Mouse (Mus musculus): ENCODE results near the gene Polr2a. TPM values are rescaled to one million over a fixed set of nuclear protein-coding genes. Genes with fewer than 3 reads are reported as not detected.

Gene Polr2a
- polyA plus RNA-seq, 1 experiment from 2014 or later = 14.0 TPM

GRCm38 (mm10) chr11:69766872-69767624 lies 8.6 kb upstream of the Polr2a start:
- H3K9ac ChIP-seq (ENCODE audit: low read depth, low read length) = peak overlapping the region; percentile 91; the same call in 1 of the 2 replicates
- WGBS = 61% methylated on average over 13 of the region's 13 CpGs
- peak overlapping the region; percentile 93 for H3K4me2 ChIP-seq (replicated peaks; ENCODE audit: low read depth)
- H3K4me3 ChIP-seq (ENCODE audit: low read depth, low read length) = peak overlapping the region; percentile 93
- H3K27ac ChIP-seq (ENCODE audit: low read depth, low read length) = no peak overlapping the region
- no peak for ATAC-seq
- H3K27me3 ChIP-seq (replicated peaks; ENCODE audit: control insufficient read depth, insufficient read depth, low read length) = no peaks in the 10 kb centered on the region
- H3K36me3 ChIP-seq (ENCODE audit: control insufficient read depth, insufficient read depth) = peaks cover 4% of the 10 kb centered on the region; the same call in 1 of the 2 replicates
- TF ChIP-seq CTCF (IDR thresholded peaks at IDR 0.05; ENCODE audit: low read depth) = no peak
- no peaks in the 10 kb centered on the region for H3K4me1 ChIP-seq (replicated peaks; ENCODE audit: control insufficient read depth, insufficient read depth, low read length)
- no peaks in the 10 kb centered on the region for H3K9me3 ChIP-seq (ENCODE audit: control insufficient read depth)

GRCm38 (mm10) chr11:69766126-69766609 lies 7.7 kb upstream of the Polr2a start:
- H3K9me3 ChIP-seq (ENCODE audit: control insufficient read depth) = no peaks in the 10 kb centered on the region
- WGBS = under 1% methylated on average over 36 of the region's 37 CpGs
- ATAC-seq = peak; percentile 73
- peak overlapping the region; percentile 86 for H3K27ac ChIP-seq (ENCODE audit: low read depth, low read length)
- H3K4me1 ChIP-seq (replicated peaks; ENCODE audit: control insufficient read depth, insufficient read depth, low read length) = no peaks in the 10 kb centered on the region
- peak overlapping the region; percentile 91 for H3K9ac ChIP-seq (ENCODE audit: low read depth, low read length)
- H3K4me3 ChIP-seq (ENCODE audit: low read depth, low read length) = peak overlapping the region; percentile 93
- peaks cover 4% of the 10 kb centered on the region; the same call in 1 of the 2 replicates for H3K36me3 ChIP-seq (ENCODE audit: control insufficient read depth, insufficient read depth)
- peak overlapping the region; percentile 93 for H3K4me2 ChIP-seq (replicated peaks; ENCODE audit: low read depth)
- TF ChIP-seq CTCF (IDR thresholded peaks at IDR 0.05; ENCODE audit: low read depth) = no peak
- H3K27me3 ChIP-seq (replicated peaks; ENCODE audit: control insufficient read depth, insufficient read depth, low read length) = no peaks in the 10 kb centered on the region

- Histone ChIP-seq H3K4me1 (replicated peaks; ENCODE audit: control insufficient read depth, insufficient read depth, low read length) (no peaks in the 10 kb centered on the region), H3K9me3 (ENCODE audit: control insufficient read depth) (no peaks in the 10 kb centered on the region), H3K27me3 (replicated peaks; ENCODE audit: control insufficient read depth, insufficient read depth, low read length) (no peaks in the 10 kb centered on the region), H3K9ac (ENCODE audit: low read depth, low read length) (peak within 1 kb of the TSS; percentile 91), H3K27ac (ENCODE audit: low read depth, low read length) (peak within 1 kb of the TSS; percentile 86), H3K36me3 (ENCODE audit: control insufficient read depth, insufficient read depth) (no peaks in the 10 kb centered on the region), H3K4me2 (replicated peaks; ENCODE audit: low read depth) (peak within 1 kb of the TSS; percentile 93), H3K4me3 (ENCODE audit: low read depth, low read length) (peak within 1 kb of the TSS; percentile 93)
- TF ChIP-seq CTCF (IDR thresholded peaks at IDR 0.05; ENCODE audit: low read depth) = no peak
- WGBS = 21% methylated on average over 44 of the region's 55 CpGs
- ATAC-seq = peak; percentile 57
Measured at GRCm38 (mm10) chr11:69765221-69766125, 7.0 kb upstream of the Polr2a start, which contains the start of gene Zbtb4. Zbtb4 (plus strand) TSS chr11:69765912.

- Histone ChIP-seq H3K9me3 (ENCODE audit: control insufficient read depth) (no peaks in the 10 kb centered on the region), H3K27ac (ENCODE audit: low read depth, low read length) (no peak overlapping the region), H3K36me3 (ENCODE audit: control insufficient read depth, insufficient read depth) (no peaks in the 10 kb centered on the region), H3K4me3 (ENCODE audit: low read depth, low read length) (no peak overlapping the region), H3K4me2 (replicated peaks; ENCODE audit: low read depth) (no peak overlapping the region), H3K27me3 (replicated peaks; ENCODE audit: control insufficient read depth, insufficient read depth, low read length) (no peaks in the 10 kb centered on the region), H3K9ac (ENCODE audit: low read depth, low read length) (no peak overlapping the region), H3K4me1 (replicated peaks; ENCODE audit: control insufficient read depth, insufficient read depth, low read length) (no peaks in the 10 kb centered on the region)
- peak; percentile 58 for TF ChIP-seq CTCF (IDR thresholded peaks at IDR 0.05; ENCODE audit: low read depth)
- 76% methylated on average over 7 of the region's 7 CpGs for WGBS
- ATAC-seq = no peak
Measured at GRCm38 (mm10) chr11:69763551-69763950, 5.1 kb upstream of the Polr2a start.

GRCm38 (mm10) chr11:69761868-69762267 lies 3.4 kb upstream of the Polr2a start, which contains the start of gene Slc35g3:
Slc35g3 (minus strand) TSS chr11:69761968.
- H3K4me1 ChIP-seq (replicated peaks; ENCODE audit: control insufficient read depth, insufficient read depth, low read length) = peaks cover 5% of the 10 kb centered on the region; the same call in 1 of the 2 replicates
- H3K9ac ChIP-seq (ENCODE audit: low read depth, low read length) = no peak within 1 kb of the TSS
- no peak within 1 kb of the TSS for H3K4me2 ChIP-seq (replicated peaks; ENCODE audit: low read depth)
- no peak within 1 kb of the TSS for H3K27ac ChIP-seq (ENCODE audit: low read depth, low read length)
- ATAC-seq = no peak
- no peaks in the 10 kb centered on the region for H3K9me3 ChIP-seq (ENCODE audit: control insufficient read depth)
- no peaks in the 10 kb centered on the region for H3K36me3 ChIP-seq (ENCODE audit: control insufficient read depth, insufficient read depth)
- H3K4me3 ChIP-seq (ENCODE audit: low read depth, low read length) = no peak within 1 kb of the TSS
- H3K27me3 ChIP-seq (replicated peaks; ENCODE audit: control insufficient read depth, insufficient read depth, low read length) = no peaks in the 10 kb centered on the region
- TF ChIP-seq CTCF (IDR thresholded peaks at IDR 0.05; ENCODE audit: low read depth) = no peak
- WGBS = 67% methylated on average over 1 of the region's 1 CpGs

GRCm38 (mm10) chr11:69760901-69761200 lies 2.4 kb upstream of the Polr2a start:
- ATAC-seq = no peak
- TF ChIP-seq CTCF (IDR thresholded peaks at IDR 0.05; ENCODE audit: low read depth) = no peak

More at GRCm38 (mm10) chr11:69760901-69761200, 2.4 kb upstream of the Polr2a start:
- no peak overlapping the region for H3K27ac ChIP-seq (ENCODE audit: low read depth, low read length)
- WGBS = 92% methylated on average over 7 of the region's 7 CpGs
- no peaks in the 10 kb centered on the region for H3K36me3 ChIP-seq (ENCODE audit: control insufficient read depth, insufficient read depth)
- no peak overlapping the region for H3K9ac ChIP-seq (ENCODE audit: low read depth, low read length)
- no peak overlapping the region for H3K4me3 ChIP-seq (ENCODE audit: low read depth, low read length)
- H3K27me3 ChIP-seq (replicated peaks; ENCODE audit: control insufficient read depth, insufficient read depth, low read length) = no peaks in the 10 kb centered on the region
- H3K9me3 ChIP-seq (ENCODE audit: control insufficient read depth) = no peaks in the 10 kb centered on the region
- H3K4me2 ChIP-seq (replicated peaks; ENCODE audit: low read depth) = no peak overlapping the region
- peaks cover 9% of the 10 kb centered on the region; the same call in 1 of the 2 replicates for H3K4me1 ChIP-seq (replicated peaks; ENCODE audit: control insufficient read depth, insufficient read depth, low read length)

Data from intestine, postnatal 0 days (tissue).